Mouse (Mus musculus) lung, embryonic 14.5 days (tissue): ENCODE measurements around the gene Rps6kc1. TPM values are rescaled to one million over a fixed set of nuclear protein-coding genes. Genes with fewer than 3 reads are reported as not detected.

Source experiments
- ATAC-seq: fragments of 200-750 bp; cut with Nextera tagmentation; 2 replicates; pipeline ENCODE4 v1.8.0; 2017; ENCODE audit warnings: mild to moderate bottlenecking, moderate TSS enrichment, moderate library complexity; ENCODE audit not compliant: insufficient read depth
- DNase-seq: peaks from one replicate; pipeline ENCODE4 v3.0.0-alpha.2; 2015
- H3K27ac ChIP-seq: fragments of 300-500 bp; sonication (generic); 2 replicates; pipeline ENCODE4 v1.5.1; 2014; ENCODE audit warnings: low read depth, mild to moderate bottlenecking, moderate library complexity
- H3K27me3 ChIP-seq: fragments of 300-500 bp; sonication (generic); 2 replicates; pipeline ENCODE4 v1.6.1; 2014; ENCODE audit warnings: low read length, control low read depth; ENCODE audit not compliant: insufficient read depth
- H3K36me3 ChIP-seq: fragments of 300-500 bp; sonication (generic); 2 replicates; pipeline ENCODE4 v1.6.1; 2014; ENCODE audit warnings: control low read depth; ENCODE audit not compliant: insufficient read depth
- H3K4me1 ChIP-seq: fragments of 300-500 bp; sonication (generic); 2 replicates; pipeline ENCODE4 v1.6.1; 2014; ENCODE audit warnings: antibody characterized with exemption, control low read depth; ENCODE audit not compliant: insufficient read depth
- H3K4me2 ChIP-seq: fragments of 300-500 bp; sonication (generic); 2 replicates; pipeline ENCODE4 v1.6.1; 2014; ENCODE audit warnings: mild to moderate bottlenecking
- H3K4me3 ChIP-seq: fragments of 300-500 bp; sonication (generic); 2 replicates; pipeline ENCODE4 v1.5.1; 2014; ENCODE audit warnings: low read depth, low read length
- H3K9ac ChIP-seq: fragments of 300-500 bp; sonication (generic); 2 replicates; pipeline ENCODE4 v1.6.1; 2014
- H3K9me3 ChIP-seq: fragments of 300-500 bp; sonication (generic); 2 replicates; pipeline ENCODE4 v1.6.1; 2016; ENCODE audit warnings: low read depth, low read length, control low read depth
- CTCF ChIP-seq: IDR thresholded peaks from 2 replicates; pipeline ENCODE4 v1.5.1; 2016; ENCODE audit warnings: antibody characterized with exemption, low read depth
- WGBS: fragments of 180-500 bp; shearing (Covaris S2); extraction: QIAGEN DNeasy Blood & Tissue Kit; methylation state at CpG from one replicate; pipeline ENCODE4 v1.1.7; 2014; 5-methylcytosine and 5-hydroxymethylcytosine counted together
- polyA plus RNA-seq: library from polyadenylated mRNA; unstranded; fragments of >200 nt; fragmentation: Nextera tagmentation; extraction: Ambion mirVana; gene quantifications from 2 replicates; pipeline ENCODE4 v1.2.1, GENCODE M21; 2014

The Rps6kc1 gene
- polyA plus RNA-seq, 1 experiment from 2014 or later = 14.9 TPM

GRCm38 (mm10) chr1:190944109-190944760 lies 32.7 kb upstream of the Rps6kc1 start:
- peak; percentile 87 for TF ChIP-seq CTCF
- Histone ChIP-seq H3K4me1 (no peaks in the 10 kb centered on the region), H3K9me3 (no peaks in the 10 kb centered on the region), H3K27ac (no peak overlapping the region), H3K27me3 (no peaks in the 10 kb centered on the region), H3K4me2 (no peak overlapping the region), H3K4me3 (no peak overlapping the region), H3K9ac (no peak overlapping the region), H3K36me3 (peaks cover 90% of the 10 kb centered on the region)
- peak; percentile 90 for DNase-seq
- ATAC-seq = peak; percentile 83
- 46% methylated on average over 6 of the region's 6 CpGs for WGBS

- no peaks in the 10 kb centered on the region for H3K27me3 ChIP-seq
- ATAC-seq (no peak), DNase-seq (no peak)
- WGBS = 93% methylated on average over 7 of the region's 7 CpGs
- no peaks in the 10 kb centered on the region for H3K4me1 ChIP-seq
- no peak for TF ChIP-seq CTCF
- peaks cover 80% of the 10 kb centered on the region for H3K36me3 ChIP-seq
- no peak overlapping the region for H3K4me3 ChIP-seq
- H3K9me3 ChIP-seq = no peaks in the 10 kb centered on the region
- H3K9ac ChIP-seq = no peak overlapping the region
- H3K4me2 ChIP-seq = no peak overlapping the region
- H3K27ac ChIP-seq = no peak overlapping the region
Measured at GRCm38 (mm10) chr1:190939803-190940202, 28.2 kb upstream of the Rps6kc1 start.

- no peak overlapping the region for H3K9ac ChIP-seq
- ATAC-seq (no peak), DNase-seq (no peak)
- TF ChIP-seq CTCF = no peak
- H3K9me3 ChIP-seq = no peaks in the 10 kb centered on the region
- peaks cover 10% of the 10 kb centered on the region for H3K4me1 ChIP-seq
- no peaks in the 10 kb centered on the region for H3K27me3 ChIP-seq
- 42% methylated on average over 6 of the region's 6 CpGs for WGBS
- H3K4me2 ChIP-seq = peak overlapping the region; percentile 40
- no peak overlapping the region for H3K4me3 ChIP-seq
- peaks cover 20% of the 10 kb centered on the region for H3K36me3 ChIP-seq
- no peak overlapping the region for H3K27ac ChIP-seq
Measured at GRCm38 (mm10) chr1:190930181-190930580, 18.6 kb upstream of the Rps6kc1 start.

- Histone ChIP-seq H3K27ac (peak overlapping the region; percentile 96), H3K9me3 (no peaks in the 10 kb centered on the region), H3K4me2 (peak overlapping the region; percentile 78), H3K4me1 (peaks cover 10% of the 10 kb centered on the region), H3K36me3 (peaks cover 10% of the 10 kb centered on the region), H3K4me3 (peak overlapping the region; percentile 74), H3K9ac (peak overlapping the region; percentile 89), H3K27me3 (no peaks in the 10 kb centered on the region)
- WGBS = 5% methylated on average over 27 of the region's 27 CpGs
- peak; percentile 48 for DNase-seq
- ATAC-seq = peak; percentile 5; the same call in 1 of the 2 replicates
- no peak for TF ChIP-seq CTCF
Measured at GRCm38 (mm10) chr1:190929010-190929695, 17.6 kb upstream of the Rps6kc1 start.

GRCm38 (mm10) chr1:190928370-190929009 lies 16.9 kb upstream of the Rps6kc1 start:
- peak; percentile 97 for ATAC-seq
- WGBS = under 1% methylated on average over 58 of the region's 79 CpGs

GRCm38 (mm10) chr1:190927751-190928369 lies 16.3 kb upstream of the Rps6kc1 start:
- peak overlapping the region; percentile 74 for H3K4me3 ChIP-seq
- H3K9ac ChIP-seq = peak overlapping the region; percentile 89
- peaks cover 10% of the 10 kb centered on the region for H3K4me1 ChIP-seq
- H3K9me3 ChIP-seq = no peaks in the 10 kb centered on the region
- peak overlapping the region; percentile 96 for H3K27ac ChIP-seq
- no peaks in the 10 kb centered on the region for H3K27me3 ChIP-seq
- WGBS = 6% methylated on average over 16 of the region's 16 CpGs
- no peak for TF ChIP-seq CTCF
- peak overlapping the region; percentile 78 for H3K4me2 ChIP-seq
- peak; percentile 75 for DNase-seq
- ATAC-seq = peak; percentile 25; the same call in 1 of the 2 replicates
- H3K36me3 ChIP-seq = 0 out of 2 replicates have a peak, but pooled peaks cover 1% of the 10 kb centered on the region

More at GRCm38 (mm10) chr1:190928370-190929009, 16.9 kb upstream of the Rps6kc1 start:
- Histone ChIP-seq H3K4me3 (peak overlapping the region; percentile 74), H3K4me2 (peak overlapping the region; percentile 78), H3K36me3 (peaks cover 4% of the 10 kb centered on the region; the same call in 1 of the 2 replicates), H3K9me3 (no peaks in the 10 kb centered on the region), H3K4me1 (peaks cover 10% of the 10 kb centered on the region), H3K9ac (peak overlapping the region; percentile 89), H3K27me3 (no peaks in the 10 kb centered on the region), H3K27ac (peak overlapping the region; percentile 96)
- no peak for TF ChIP-seq CTCF
- peak; percentile 99 for DNase-seq
